Mouse (Mus musculus) liver, embryonic 11.5 days (tissue): ENCODE results near the gene C1qtnf5. TPM values are rescaled to one million over a fixed set of nuclear protein-coding genes. Genes with fewer than 3 reads are reported as not detected.

ENCODE experiments used
- ATAC-seq: fragments of 200-750 bp; cut with Nextera tagmentation; replicated peaks from 2 replicates; pipeline ENCODE4 v1.8.0; 2017; ENCODE audit warnings: moderate number of reproducible peaks, mild to moderate bottlenecking, moderate TSS enrichment, moderate library complexity; ENCODE audit not compliant: low FRiP score
- DNase-seq: peaks from one replicate; pipeline ENCODE4 v3.0.0-alpha.2; 2017; ENCODE audit warnings: low spot score
- H3K27ac ChIP-seq: fragments of 300-500 bp; sonication (generic); 2 replicates; pipeline ENCODE4 v1.5.1; 2014; ENCODE audit warnings: mild to moderate bottlenecking, low read depth, low read length, control low read depth
- H3K27me3 ChIP-seq: fragments of 300-500 bp; sonication (generic); replicated peaks from 2 replicates; pipeline ENCODE4 v1.6.1; 2014; ENCODE audit warnings: low read length, mixed read lengths; ENCODE audit not compliant: control insufficient read depth, insufficient read depth
- H3K36me3 ChIP-seq: fragments of 300-500 bp; sonication (generic); 2 replicates; pipeline ENCODE4 v1.6.1; 2014; ENCODE audit warnings: mild to moderate bottlenecking, low read length, moderate library complexity, mixed read lengths; ENCODE audit not compliant: control insufficient read depth, insufficient read depth
- H3K4me1 ChIP-seq: fragments of 300-500 bp; sonication (generic); replicated peaks from 2 replicates; pipeline ENCODE4 v1.6.1; 2014; ENCODE audit warnings: low read length, mixed read lengths; ENCODE audit not compliant: control insufficient read depth, insufficient read depth
- H3K4me2 ChIP-seq: fragments of 300-500 bp; sonication (generic); 2 replicates; pipeline ENCODE4 v1.6.1; 2014; ENCODE audit warnings: mild to moderate bottlenecking, control low read depth, moderate library complexity
- H3K4me3 ChIP-seq: fragments of 300-500 bp; sonication (generic); 2 replicates; pipeline ENCODE4 v1.5.1; 2014; ENCODE audit warnings: low read depth, low read length, control low read depth
- H3K9ac ChIP-seq: fragments of 300-500 bp; sonication (generic); 2 replicates; pipeline ENCODE4 v1.6.1; 2014; ENCODE audit warnings: low read depth, low read length, control low read depth
- H3K9me3 ChIP-seq: fragments of 300-500 bp; sonication (generic); 2 replicates; pipeline ENCODE4 v1.6.1; 2016; ENCODE audit warnings: low read length, inconsistent platforms, mixed read lengths; ENCODE audit not compliant: control insufficient read depth
- WGBS: fragments of 180-500 bp; shearing (Covaris S2); extraction: QIAGEN DNeasy Blood & Tissue Kit; methylation state at CpG from one replicate; pipeline ENCODE4 v1.1.7; 2014; 5-methylcytosine and 5-hydroxymethylcytosine counted together
- polyA plus RNA-seq: library from polyadenylated mRNA; unstranded; fragments of >200 nt; fragmentation: Nextera tagmentation; extraction: Ambion mirVana; gene quantifications from 2 replicates; pipeline ENCODE4 v1.2.1, GENCODE M21; 2014

C1qtnf5 gene
- polyA plus RNA-seq, 1 experiment from 2014 or later, result 0.26 TPM

DNA sequence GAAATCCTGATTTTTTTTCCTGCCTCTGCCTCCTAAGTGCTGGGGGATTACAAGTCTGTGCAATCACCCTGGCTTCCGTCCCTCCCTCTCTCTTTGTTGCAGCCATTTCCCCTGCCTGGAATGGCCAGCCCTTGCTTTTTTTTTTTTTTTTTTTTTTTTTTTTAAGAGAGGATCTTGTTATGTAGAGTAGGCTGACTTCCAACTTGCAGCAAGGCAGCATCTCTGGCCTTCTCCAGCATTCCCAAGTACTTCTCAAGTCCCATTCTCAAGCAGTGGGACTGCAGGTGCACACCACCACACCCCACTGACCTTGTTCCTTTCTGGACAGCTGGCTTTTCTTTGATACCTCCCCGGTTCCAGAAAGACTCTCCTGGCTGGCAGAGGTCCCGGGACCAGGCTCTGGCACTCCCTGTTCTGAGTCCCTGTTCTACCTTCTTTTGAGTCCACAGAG lies 20.3 kb downstream of the C1qtnf5 start:
- no peak overlapping the region for H3K9ac ChIP-seq
- no peaks in the 10 kb centered on the region for H3K36me3 ChIP-seq
- 80% methylated on average over 3 of the region's 3 CpGs for WGBS
- H3K27ac ChIP-seq, result no peak overlapping the region
- DNase-seq, result no peak
- H3K4me1 ChIP-seq, result peaks cover 19% of the 10 kb centered on the region
- no peak for ATAC-seq
- no peak overlapping the region for H3K4me3 ChIP-seq
- no peak overlapping the region for H3K4me2 ChIP-seq
- no peaks in the 10 kb centered on the region for H3K9me3 ChIP-seq
- peaks cover 37% of the 10 kb centered on the region for H3K27me3 ChIP-seq

- H3K27ac ChIP-seq, result peak overlapping the region; percentile 59
- DNase-seq, result no peak
- peaks cover 25% of the 10 kb centered on the region for H3K4me1 ChIP-seq
- H3K36me3 ChIP-seq, result no peaks in the 10 kb centered on the region
- no peak for ATAC-seq
- H3K4me3 ChIP-seq, result peak overlapping the region; percentile 41
- H3K9ac ChIP-seq, result peak overlapping the region; percentile 40
- no peaks in the 10 kb centered on the region for H3K9me3 ChIP-seq
- peaks cover 60% of the 10 kb centered on the region for H3K27me3 ChIP-seq
- WGBS, result 3% methylated on average over 9 of the region's 9 CpGs
- peak overlapping the region; percentile 69 for H3K4me2 ChIP-seq
These were observed 22.6 kb downstream of the C1qtnf5 start for GRCm38 (mm10) chr9:44129633-44130032.

GRCm38 (mm10) chr9:44130034-44130433 lies 23.0 kb downstream of the C1qtnf5 start:
- H3K9me3 ChIP-seq, result no peaks in the 10 kb centered on the region
- H3K4me1 ChIP-seq, result peaks cover 29% of the 10 kb centered on the region
- peaks cover 64% of the 10 kb centered on the region for H3K27me3 ChIP-seq
- H3K4me2 ChIP-seq, result peak overlapping the region; percentile 69
- peak overlapping the region; percentile 41 for H3K4me3 ChIP-seq
- H3K9ac ChIP-seq, result peak overlapping the region; percentile 40
- peak overlapping the region; percentile 59 for H3K27ac ChIP-seq
- H3K36me3 ChIP-seq, result no peaks in the 10 kb centered on the region
- under 1% methylated on average over 27 of the region's 27 CpGs for WGBS
- ATAC-seq (peak; percentile 32; the same call in 1 of the 2 replicates), DNase-seq (peak; percentile 69)

- ATAC-seq (no peak; the same call in 1 of the 2 replicates), DNase-seq (no peak)
- peak overlapping the region; percentile 30; the same call in 1 of the 2 replicates for H3K9ac ChIP-seq
- H3K36me3 ChIP-seq, result no peaks in the 10 kb centered on the region
- H3K27me3 ChIP-seq, result peaks cover 71% of the 10 kb centered on the region
- H3K9me3 ChIP-seq, result no peaks in the 10 kb centered on the region
- peaks cover 29% of the 10 kb centered on the region for H3K4me1 ChIP-seq
- WGBS, result 18% methylated on average over 19 of the region's 19 CpGs
- H3K4me3 ChIP-seq, result peak overlapping the region; percentile 41
- H3K4me2 ChIP-seq, result peak overlapping the region; percentile 69
- H3K27ac ChIP-seq, result peak overlapping the region; percentile 59
These were observed 23.7 kb downstream of the C1qtnf5 start for GRCm38 (mm10) chr9:44130581-44131275.

- Histone ChIP-seq H3K9ac (no peak overlapping the region), H3K27ac (peak overlapping the region; percentile 1; the same call in 1 of the 2 replicates), H3K36me3 (no peaks in the 10 kb centered on the region), H3K4me3 (peak overlapping the region; percentile 7; the same call in 1 of the 2 replicates), H3K4me1 (peaks cover 29% of the 10 kb centered on the region), H3K27me3 (peaks cover 75% of the 10 kb centered on the region), H3K9me3 (no peaks in the 10 kb centered on the region), H3K4me2 (no peak overlapping the region)
- DNase-seq, result no peak
- 34% methylated on average over 7 of the region's 7 CpGs for WGBS
- ATAC-seq, result no peak
These were observed 24.2 kb downstream of the C1qtnf5 start for GRCm38 (mm10) chr9:44131276-44131590.

- no peaks in the 10 kb centered on the region for H3K9me3 ChIP-seq
- no peak overlapping the region for H3K4me3 ChIP-seq
- DNase-seq (no peak), ATAC-seq (no peak)
- H3K9ac ChIP-seq, result no peak overlapping the region
- H3K36me3 ChIP-seq, result no peaks in the 10 kb centered on the region
- H3K4me2 ChIP-seq, result no peak overlapping the region
- no peak overlapping the region for H3K27ac ChIP-seq
- H3K4me1 ChIP-seq, result peaks cover 29% of the 10 kb centered on the region
- WGBS, result 52% methylated on average over 5 of the region's 5 CpGs
- peaks cover 84% of the 10 kb centered on the region for H3K27me3 ChIP-seq
These were observed 25.2 kb downstream of the C1qtnf5 start for GRCm38 (mm10) chr9:44132200-44132599.

DNA sequence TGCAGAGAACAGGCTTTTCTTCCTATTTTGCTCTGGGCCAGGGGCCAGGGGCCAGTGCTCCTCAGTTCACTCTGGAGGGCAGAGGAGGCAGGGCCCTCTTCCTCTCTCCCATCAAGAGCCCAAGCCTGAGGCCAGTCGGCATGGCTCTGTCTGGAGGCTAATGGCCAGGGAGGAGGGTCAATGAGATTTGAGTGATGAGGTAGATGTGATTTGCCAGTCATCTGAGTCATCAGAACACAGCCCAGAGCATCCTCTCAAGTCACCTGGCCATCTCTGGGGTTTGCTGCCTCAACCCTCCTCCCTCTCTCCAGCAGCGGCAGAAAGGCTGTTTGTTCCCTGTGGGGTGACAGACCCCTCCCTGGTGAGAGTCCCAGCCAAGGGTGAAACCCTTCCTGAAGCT lies 26.2 kb downstream of the C1qtnf5 start:
- ATAC-seq (no peak), DNase-seq (no peak)
- no peak overlapping the region for H3K9ac ChIP-seq
- H3K27ac ChIP-seq, result no peak overlapping the region
- H3K4me2 ChIP-seq, result peak overlapping the region; percentile 23; the same call in 1 of the 2 replicates
- H3K27me3 ChIP-seq, result peaks cover 86% of the 10 kb centered on the region
- no peaks in the 10 kb centered on the region for H3K9me3 ChIP-seq
- 28% methylated on average over 2 of the region's 2 CpGs for WGBS
- H3K4me1 ChIP-seq, result peaks cover 29% of the 10 kb centered on the region
- peak overlapping the region; percentile 61 for H3K4me3 ChIP-seq
- no peaks in the 10 kb centered on the region for H3K36me3 ChIP-seq

GRCm38 (mm10) chr9:44134101-44134850 lies 27.2 kb downstream of the C1qtnf5 start, which contains the start of gene Mcam:
Mcam (plus strand) TSS chr9:44134469.
- Histone ChIP-seq H3K27ac (no peak within 1 kb of the TSS), H3K4me3 (peak within 1 kb of the TSS; percentile 61), H3K27me3 (peaks cover 79% of the 10 kb centered on the region), H3K9me3 (no peaks in the 10 kb centered on the region), H3K36me3 (0 out of 2 replicates have a peak, but pooled peaks cover 2% of the 10 kb centered on the region), H3K4me1 (peaks cover 28% of the 10 kb centered on the region), H3K9ac (peak within 1 kb of the TSS; percentile 53), H3K4me2 (peak within 1 kb of the TSS; percentile 77)
- 2% methylated on average over 55 of the region's 55 CpGs for WGBS
- 0 out of 2 replicates have a peak, but pooled peaks have one; percentile 28 for ATAC-seq
- peak; percentile 58 for DNase-seq
